7 mouse cellular contexts compared by ENCODE assay signal in genomic region chr9:123478031-123478585, GRCm38 (mm10). TPM values are rescaled to one million over a fixed set of nuclear protein-coding genes. Genes with fewer than 3 reads are reported as not detected.
DNase-seq lines count a peak whose midpoint lies in the region; ATAC-seq and TF ChIP-seq lines count a peak whose summit lies in the region.

No protein-coding gene starts in this region.

- H3K9ac ChIP-seq in heart, embryonic 11.5 days (ENCODE audit: low read depth, low read length) = 0 out of 2 replicates have a peak overlapping the region, but pooled peaks have one; percentile 30
- H3K9ac ChIP-seq in kidney, embryonic 14.5 days (ENCODE audit: low read depth, low read length) = peak overlapping the region; percentile 42; the same call in 1 of the 2 replicates
- H3K9ac ChIP-seq in lung, postnatal 0 days (replicated peaks; ENCODE audit: low read depth) = no peak overlapping the region

- H3K4me1 ChIP-seq in E14TG2a.4 (replicated peaks; ENCODE audit: low read depth, low read length) = peaks cover 29% of the 10 kb centered on the region
- H3K4me1 ChIP-seq in heart, embryonic 11.5 days (ENCODE audit: control insufficient read depth, insufficient read depth, low read length) = peaks cover 34% of the 10 kb centered on the region
- H3K4me1 ChIP-seq in kidney, embryonic 14.5 days (ENCODE audit: control insufficient read depth, insufficient read depth, low read length) = peaks cover 34% of the 10 kb centered on the region
- peaks cover 28% of the 10 kb centered on the region for H3K4me1 ChIP-seq in lung, postnatal 0 days (ENCODE audit: insufficient read depth, low read depth, low read length)

- no peaks in the 10 kb centered on the region for H3K9me3 ChIP-seq in E14TG2a.4 (ENCODE audit: low read length)
- H3K9me3 ChIP-seq in heart, embryonic 11.5 days (replicated peaks; ENCODE audit: control insufficient read depth, low read length) = no peaks in the 10 kb centered on the region
- no peaks in the 10 kb centered on the region for H3K9me3 ChIP-seq in kidney, embryonic 14.5 days (ENCODE audit: control insufficient read depth, low read length)
- H3K9me3 ChIP-seq in lung, postnatal 0 days (ENCODE audit: low read length) = no peaks in the 10 kb centered on the region

- peak; percentile 56 for ATAC-seq in heart, embryonic 11.5 days (replicated peaks; ENCODE audit: insufficient number of reproducible peaks, low FRiP score, low TSS enrichment)
- peak; percentile 81 for ATAC-seq in kidney, embryonic 14.5 days (ENCODE audit: low FRiP score, low TSS enrichment)
- ATAC-seq in lung, postnatal 0 days = peak; percentile 65

- no peak for TF ChIP-seq EP300 in lung, postnatal 0 days (IDR thresholded peaks at IDR 0.05)

- H3K4me3 ChIP-seq in E14TG2a.4 (replicated peaks; ENCODE audit: low read length) = peak overlapping the region; percentile 74
- peak overlapping the region; percentile 44 for H3K4me3 ChIP-seq in heart, embryonic 11.5 days (ENCODE audit: low read depth, low read length)
- peak overlapping the region; percentile 58 for H3K4me3 ChIP-seq in kidney, embryonic 14.5 days (ENCODE audit: low read length)
- H3K4me3 ChIP-seq in lung, postnatal 0 days (ENCODE audit: low read depth, low read length) = peak overlapping the region; percentile 37

- H3K36me3 ChIP-seq in E14TG2a.4 (ENCODE audit: insufficient read depth, low read length) = peaks cover 23% of the 10 kb centered on the region
- peaks cover 3% of the 10 kb centered on the region; the same call in 1 of the 2 replicates for H3K36me3 ChIP-seq in heart, embryonic 11.5 days (ENCODE audit: control insufficient read depth, insufficient read depth, low read length)
- peaks cover 3% of the 10 kb centered on the region; the same call in 1 of the 2 replicates for H3K36me3 ChIP-seq in kidney, embryonic 14.5 days (ENCODE audit: control insufficient read depth, insufficient read depth, low read length)
- no peaks in the 10 kb centered on the region for H3K36me3 ChIP-seq in lung, postnatal 0 days (ENCODE audit: insufficient read depth, low read length)

- TF ChIP-seq CTCF in E14TG2a.4 (conservative IDR thresholded peaks at IDR 0.05; ENCODE audit: low read length) = peak; percentile 12; the same call in 1 of the 2 replicates
- TF ChIP-seq CTCF in lung, postnatal 0 days (IDR thresholded peaks at IDR 0.05) = peak; percentile 66

- H3K27me3 ChIP-seq in E14TG2a.4 (ENCODE audit: insufficient read depth, low read length) = peaks cover 9% of the 10 kb centered on the region; the same call in 1 of the 2 replicates
- no peaks in the 10 kb centered on the region for H3K27me3 ChIP-seq in heart, embryonic 11.5 days (ENCODE audit: control insufficient read depth, insufficient read depth, low read length)
- no peaks in the 10 kb centered on the region for H3K27me3 ChIP-seq in kidney, embryonic 14.5 days (ENCODE audit: control insufficient read depth, insufficient read depth, low read length)
- no peaks in the 10 kb centered on the region for H3K27me3 ChIP-seq in lung, postnatal 0 days (replicated peaks; ENCODE audit: insufficient read depth, low read length)

- DNase-seq in A20 (ENCODE audit: low read depth, low spot score) = peak; percentile 68
- DNase-seq in cerebellum, postnatal 10 days = peak; percentile 78 to 80
- DNase-seq in lung, postnatal 0 days (ENCODE audit: low spot score) = peak; percentile 80
- DNase-seq in ovary, postnatal 10 days (ENCODE audit: low spot score) = peak; percentile 29

- H3K27ac ChIP-seq in heart, embryonic 11.5 days (ENCODE audit: low read depth, low read length) = no peak overlapping the region
- H3K27ac ChIP-seq in kidney, embryonic 14.5 days (ENCODE audit: low read depth, low read length) = no peak overlapping the region
- peak overlapping the region; percentile 75 for H3K27ac ChIP-seq in lung, postnatal 0 days (ENCODE audit: low read length)

- WGBS in heart, embryonic 11.5 days (ENCODE audit: insufficient replicate concordance) = under 1% methylated on average over 20 of the region's 29 CpGs
- under 1% methylated on average over 21 of the region's 29 CpGs for WGBS in kidney, embryonic 14.5 days
- under 1% methylated on average over 19 of the region's 29 CpGs for WGBS in lung, postnatal 0 days

- peak overlapping the region; percentile 80 for H3K4me2 ChIP-seq in heart, embryonic 11.5 days
- peak overlapping the region; percentile 53 for H3K4me2 ChIP-seq in kidney, embryonic 14.5 days (replicated peaks; ENCODE audit: low read depth, low read length)
- H3K4me2 ChIP-seq in lung, postnatal 0 days (replicated peaks; ENCODE audit: low read depth, low read length) = peak overlapping the region; percentile 88

RNA-seq across cellular contexts. Expression of gene Limd1, which starts 0.4 kb away (rescaled TPM):
- 30.9 and 32.4 TPM in 2 replicates for polyA plus RNA-seq in heart, embryonic 11.5 days (2014; fragmentation: Nextera tagmentation; extraction: Ambion mirVana)
- 36.7 and 55.9 TPM in 2 replicates for polyA plus RNA-seq in kidney, embryonic 14.5 days (2014; fragmentation: Nextera tagmentation; extraction: Ambion mirVana)
- 56.3 and 61.9 TPM in 2 replicates for polyA plus RNA-seq in lung, postnatal 0 days (2015; fragmentation: Nextera tagmentation; extraction: Ambion mirVana)

RNA-seq across cellular contexts. Expression of gene Sacm1l, which starts 51.5 kb away (rescaled TPM):
- 38.1 and 50.2 TPM in 2 replicates for polyA plus RNA-seq in heart, embryonic 11.5 days (2014; fragmentation: Nextera tagmentation; extraction: Ambion mirVana)
- 37.5 and 56.3 TPM in 2 replicates for polyA plus RNA-seq in kidney, embryonic 14.5 days (2014; fragmentation: Nextera tagmentation; extraction: Ambion mirVana)
- polyA plus RNA-seq in lung, postnatal 0 days (2015; fragmentation: Nextera tagmentation; extraction: Ambion mirVana) = 38.6 and 41.2 TPM in 2 replicates

Comparison
In these comparisons a context has a peak if more than half of its experiments do, and no peak if none do; other contexts are left out.
1. DNase-seq: peak in every context shown above with its lines; median percentile 80 in lung, postnatal 0 days; 79 in cerebellum, postnatal 10 days; 68 in A20; 29 in ovary, postnatal 10 days.